Mouse (Mus musculus): Measurements from ENCODE around the gene Lasp1. TPM values are rescaled to one million over a fixed set of nuclear protein-coding genes. Genes with fewer than 3 reads are reported as not detected.
A peak's percentile ranks its signal among the peaks of the same experiment; 100 is the strongest.
"Not testable (repeated sequence)": the region's sequence is repeated elsewhere in the genome, so short reads cannot be mapped to it uniquely, and the experiment has no call there.

Lasp1 gene
- 10 to 100 TPM; 73.3 to 74.4 TPM for total RNA-seq (2021)

GRCm38 (mm10) chr11:97798782-97799145, at the start of gene Lasp1:
Gene Lasp1 (plus strand): TSS chr11:97799000.
- peak; percentile 91 for DNase-seq

GRCm38 (mm10) chr11:97753277-97753676, 45.5 kb upstream of the Lasp1 start:
- no peak for DNase-seq

- no peak for DNase-seq
These were observed 40.7 kb upstream of the Lasp1 start for GRCm38 (mm10) chr11:97758125-97758524.

GRCm38 (mm10) chr11:97758942-97759341, 39.9 kb upstream of the Lasp1 start:
- DNase-seq = no peak

DNA sequence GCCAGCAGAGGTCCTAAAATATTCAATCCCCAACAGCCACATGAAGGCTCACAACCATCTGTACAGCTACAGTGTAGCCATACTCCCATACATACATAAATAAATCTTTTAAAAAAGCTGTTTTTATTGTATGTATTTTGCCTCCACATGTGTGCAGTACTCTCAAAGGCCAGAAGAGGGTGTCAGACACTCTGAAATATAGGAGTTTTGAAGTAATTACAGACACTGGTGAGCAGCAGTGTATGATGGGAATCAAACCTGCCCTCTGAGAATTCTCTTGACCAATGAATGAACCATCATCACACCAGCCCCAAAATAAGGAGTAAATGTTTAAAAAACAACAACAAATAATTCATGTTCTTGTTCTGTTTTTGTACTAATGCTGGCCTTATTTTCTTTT, 37.2 kb upstream of the Lasp1 start:
- no peak for DNase-seq

- peak; percentile 95 for DNase-seq
These were observed 32.5 kb upstream of the Lasp1 start, which contains the start of gene Cwc25 for GRCm38 (mm10) chr11:97766154-97766881. Gene Cwc25 (minus strand): TSS chr11:97766556.

GRCm38 (mm10) chr11:97769704-97770103, 29.1 kb upstream of the Lasp1 start:
- DNase-seq = no peak

- no peak for DNase-seq
These were observed 27.4 kb upstream of the Lasp1 start for GRCm38 (mm10) chr11:97771410-97771809.

DNA sequence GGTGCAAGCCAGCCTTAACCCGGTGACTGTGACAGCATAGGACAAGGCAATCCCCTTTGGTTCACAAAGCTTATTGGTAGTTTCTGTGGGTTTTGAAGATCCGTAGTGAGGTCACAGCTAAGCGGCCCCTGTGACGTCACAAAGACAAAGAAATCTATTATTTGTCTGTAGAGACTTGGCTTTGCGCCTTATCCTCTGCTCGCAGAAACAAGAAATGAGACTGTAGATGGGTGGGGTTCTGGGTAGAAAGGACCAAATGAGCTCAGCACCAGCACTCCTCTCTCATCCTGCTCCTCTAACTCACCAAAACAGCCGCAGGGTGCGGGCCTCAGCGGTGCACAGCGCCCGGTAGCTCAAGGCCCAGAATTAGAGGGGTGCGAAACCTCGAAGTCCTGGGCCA, 23.6 kb upstream of the Lasp1 start:
- DNase-seq = no peak

- no peak for DNase-seq
These were observed 22.8 kb upstream of the Lasp1 start, which contains the start of gene 1700001P01Rik for GRCm38 (mm10) chr11:97775808-97776496. Gene 1700001P01Rik (minus strand): TSS chr11:97775918.

- no peak for DNase-seq
These were observed 22.2 kb upstream of the Lasp1 start for GRCm38 (mm10) chr11:97776497-97777128.

DNA sequence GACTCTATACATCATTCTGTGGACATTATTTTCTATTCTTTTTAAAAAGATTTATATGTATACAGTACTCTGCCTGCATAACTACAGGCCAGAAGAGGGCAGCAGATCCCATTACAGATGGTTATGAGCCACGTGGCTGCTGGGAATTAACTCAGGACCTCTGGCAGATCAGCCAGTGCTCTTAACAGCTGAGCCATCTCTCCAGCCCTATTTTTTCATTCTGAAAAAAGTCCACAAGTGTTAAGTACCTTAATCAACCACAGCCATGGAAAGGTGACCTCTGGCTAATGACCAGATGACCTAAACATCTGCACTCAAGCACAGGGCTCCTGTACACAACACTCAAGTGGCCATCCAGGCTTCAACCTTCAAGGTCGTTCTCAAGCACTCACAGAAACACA, 21.7 kb upstream of the Lasp1 start:
- DNase-seq = peak; percentile 41

DNA sequence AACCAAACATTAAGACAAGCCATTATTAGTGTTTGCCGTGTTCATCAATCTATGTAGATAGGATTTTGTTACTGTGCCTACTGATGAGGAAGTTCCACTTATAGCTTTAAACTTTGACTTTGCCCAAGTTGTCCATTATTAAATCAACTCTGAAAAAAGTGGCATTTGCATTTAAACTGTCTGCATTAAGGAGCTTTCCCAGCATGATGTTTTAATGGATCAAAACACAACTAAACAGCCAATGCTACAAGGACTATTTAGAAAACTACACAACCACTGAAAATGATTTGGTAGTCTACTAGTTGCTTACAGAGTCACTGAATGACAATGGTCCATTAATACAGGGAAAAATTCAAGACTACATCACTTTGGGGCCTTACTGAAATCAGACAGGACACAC, 19.9 kb upstream of the Lasp1 start:
- no peak for DNase-seq

DNA sequence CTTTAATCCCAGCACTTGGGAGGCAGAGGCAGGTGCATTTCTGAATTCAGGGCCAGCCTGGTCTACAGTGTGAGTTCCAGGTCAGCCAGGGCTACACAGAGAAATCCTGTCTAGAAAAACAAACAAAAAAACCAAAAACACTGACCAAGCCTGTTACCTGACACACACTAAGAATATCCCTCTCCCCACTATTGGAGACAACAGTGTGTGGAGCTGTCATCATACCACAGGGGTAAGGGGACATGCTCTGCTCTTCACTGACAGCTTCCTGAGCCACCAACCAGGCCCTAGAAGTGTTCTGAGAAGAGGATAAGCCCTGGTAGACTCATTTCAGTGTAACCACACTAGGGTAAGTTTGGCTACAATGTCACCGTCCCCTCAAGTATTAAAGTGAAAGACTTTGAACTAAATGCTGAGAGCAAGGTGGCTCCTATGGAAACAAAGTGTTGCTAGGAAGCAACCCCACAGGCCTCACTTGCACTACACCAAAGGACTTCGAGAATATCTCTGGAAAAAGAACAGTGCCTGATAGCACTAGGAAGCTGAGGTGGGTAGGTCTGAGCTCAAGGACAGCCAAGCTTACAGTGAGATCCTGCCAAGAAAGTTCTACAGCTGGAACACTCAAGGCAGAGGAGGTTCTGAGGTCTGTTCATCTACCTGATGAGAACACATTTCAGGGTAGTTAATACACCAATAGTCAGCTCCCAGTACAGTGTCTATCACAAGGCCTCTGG, 18.7 kb upstream of the Lasp1 start:
- DNase-seq = no peak

GRCm38 (mm10) chr11:97781478-97781831, 17.3 kb upstream of the Lasp1 start:
- DNase-seq = no peak

- DNase-seq = peak; percentile 99
These were observed 16.8 kb upstream of the Lasp1 start, which contains the start of gene Rpl23 for GRCm38 (mm10) chr11:97781832-97782563. Gene Rpl23 (minus strand): TSS chr11:97782437.

GRCm38 (mm10) chr11:97782564-97782895, 16.3 kb upstream of the Lasp1 start:
- no peak for DNase-seq

DNA sequence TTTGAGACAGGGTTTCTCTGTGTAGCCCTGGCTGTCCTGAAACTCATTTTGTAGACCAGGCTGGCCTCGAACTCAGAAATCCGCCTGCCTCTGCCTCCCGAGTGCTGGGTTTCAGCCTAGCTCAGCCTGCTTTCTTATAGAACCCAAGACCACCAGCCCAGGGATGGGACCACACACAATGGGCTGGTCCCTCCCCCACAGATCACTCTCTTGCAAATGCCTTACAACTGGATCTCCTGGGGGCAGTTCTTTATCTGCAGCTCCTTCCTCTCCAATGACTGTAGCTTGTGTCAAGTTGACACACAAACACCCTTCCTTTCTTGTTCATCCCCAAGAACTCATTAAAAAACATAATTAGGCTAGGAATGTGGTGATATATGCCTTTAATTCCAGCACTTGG, 10.8 kb upstream of the Lasp1 start:
- no peak for DNase-seq

- DNase-seq = no peak
These were observed 9.1 kb upstream of the Lasp1 start for GRCm38 (mm10) chr11:97789727-97790126.

- not testable (repeated sequence) for DNase-seq
These were observed 7.9 kb upstream of the Lasp1 start for GRCm38 (mm10) chr11:97790778-97791438.

DNA sequence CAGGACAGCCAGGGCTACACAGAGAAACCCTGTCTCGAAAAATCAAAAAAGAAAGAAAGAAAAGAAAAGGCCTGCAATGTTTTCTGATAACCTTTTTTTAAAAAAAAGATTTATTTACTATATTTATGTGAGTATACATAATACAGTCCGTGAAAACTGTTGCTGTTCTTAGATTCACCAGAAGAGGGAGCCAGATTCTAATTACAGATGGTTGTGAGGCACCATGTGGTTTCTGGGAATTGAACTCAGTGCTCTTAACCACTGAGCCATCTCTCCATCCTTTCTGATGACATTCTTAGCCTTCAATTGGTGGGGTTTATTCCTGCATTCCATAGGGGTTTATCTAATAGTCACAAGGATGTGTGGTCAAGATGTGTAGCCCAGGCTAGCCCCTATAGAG, 5.6 kb upstream of the Lasp1 start:
- DNase-seq = peak; percentile 47

- peak; percentile 75 for DNase-seq
These were observed 1.9 kb upstream of the Lasp1 start for GRCm38 (mm10) chr11:97796910-97797309.

All from heart, postnatal 4 days (tissue).